17 mouse cellular contexts compared by ENCODE assay signal in the genomic region with DNA sequence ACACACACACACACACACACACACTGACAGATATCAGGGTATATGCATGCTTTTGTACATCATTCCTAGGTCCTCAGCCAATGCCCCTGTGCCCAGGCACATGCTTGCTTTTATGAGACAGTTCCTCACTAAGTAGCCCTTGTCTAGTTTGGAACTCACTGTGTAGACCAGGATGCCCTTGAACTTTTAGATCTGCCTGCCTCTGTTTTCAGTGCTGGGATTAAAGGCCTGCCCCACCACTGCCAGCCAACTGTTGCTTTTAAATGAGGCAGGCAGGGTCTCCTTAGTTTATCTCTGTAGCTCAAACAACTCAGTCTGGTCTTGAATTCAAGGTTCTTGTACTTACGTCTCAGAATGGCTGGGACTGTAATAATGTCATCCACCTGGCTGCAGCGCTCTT.
"Had no signal": no experiment of that assay in that cellular context is flagged by ENCODE, and none has a peak within 500 bp of the region (broad histone marks: within the 10 kb centered on the region; RNA-seq: fewer than 3 reads in every experiment).

No protein-coding gene starts in this region.

- H3K27me3 ChIP-seq: midbrain, embryonic 12.5 days; neural tube, embryonic 13.5 days; neural tube, embryonic 15.5 days had no signal

- H3K9me3 ChIP-seq: midbrain, embryonic 12.5 days; neural tube, embryonic 13.5 days; neural tube, embryonic 15.5 days had no signal

- H3K27ac ChIP-seq: midbrain, embryonic 10.5 days; midbrain, embryonic 12.5 days; neural tube, embryonic 13.5 days; neural tube, embryonic 15.5 days had no signal

- H3K4me2 ChIP-seq: lung, embryonic 14.5 days; midbrain, embryonic 12.5 days; neural tube, embryonic 13.5 days; neural tube, embryonic 15.5 days had no signal

- DNase-seq: lung, embryonic 14.5 days; lung, postnatal 10 days; lung, postnatal 4 days; midbrain, embryonic 14.5 days; retina, postnatal 1 day; right cerebral cortex, adult 18-20 months; right cerebral cortex, postnatal 25 days; right cerebral cortex, postnatal 4 days; thymus, adult 18-20 months; thymus, postnatal 14 days; thymus, postnatal 36 days had no signal

- ATAC-seq: midbrain, embryonic 16.5 days had no signal

- H3K4me3 ChIP-seq: midbrain, embryonic 10.5 days; midbrain, embryonic 12.5 days; myocyte; neural tube, embryonic 13.5 days; neural tube, embryonic 15.5 days had no signal

- H3K9ac ChIP-seq: lung, embryonic 14.5 days; midbrain, embryonic 12.5 days; neural tube, embryonic 13.5 days; neural tube, embryonic 15.5 days had no signal
